Mouse (Mus musculus): ENCODE measurements around the gene Fndc8.

- TF ChIP-seq POLR2A (IDR thresholded peaks at IDR 0.05; ENCODE audit: borderline replicate concordance, extremely low read depth, insufficient read depth, insufficient read length, poor library complexity, severe bottlenecking) (no peak), CTCF (IDR thresholded peaks at IDR 0.05; ENCODE audit: borderline replicate concordance, extremely low read depth, insufficient read depth, insufficient read length) (peak; percentile 7; the same call in 1 of the 2 replicates)
Observed at GRCm38 (mm10) chr11:82886559-82886958, 5.4 kb upstream of the Fndc8 start.
